Mouse (Mus musculus) T-cell, adult 2 months (primary cell): ENCODE results near the gene Adk.
A peak's percentile ranks its signal among the peaks of the same experiment; 100 is the strongest.

Experiments used
- DNase-seq: peaks from one replicate; pipeline ENCODE4 v3.0.0; 2022; ENCODE audit warnings: low spot score

The Adk gene

GRCm38 (mm10) chr14:21101562-21101961 is 49.2 kb downstream of the Adk start:
- DNase-seq = peak; percentile 35

- no peak for DNase-seq
Observed at GRCm38 (mm10) chr14:21102666-21103203, 50.4 kb downstream of the Adk start.

GRCm38 (mm10) chr14:21105049-21105448 is 52.7 kb downstream of the Adk start:
- DNase-seq = no peak

- DNase-seq = no peak
Observed at GRCm38 (mm10) chr14:21106582-21106981, 54.2 kb downstream of the Adk start.

- DNase-seq = no peak
Observed at GRCm38 (mm10) chr14:21107551-21107950, 55.2 kb downstream of the Adk start.

GRCm38 (mm10) chr14:21110492-21110891 is 58.1 kb downstream of the Adk start:
- DNase-seq = no peak

GRCm38 (mm10) chr14:21111500-21111899 is 59.1 kb downstream of the Adk start:
- no peak for DNase-seq

- DNase-seq = no peak
Observed at GRCm38 (mm10) chr14:21112174-21112573, 59.8 kb downstream of the Adk start.

- peak; percentile 75 for DNase-seq
Observed at GRCm38 (mm10) chr14:21112742-21113141, 60.4 kb downstream of the Adk start.

- no peak for DNase-seq
Observed at GRCm38 (mm10) chr14:21114339-21114738, 62.0 kb downstream of the Adk start.

- DNase-seq = no peak
Observed at GRCm38 (mm10) chr14:21115318-21115717, 62.9 kb downstream of the Adk start.

GRCm38 (mm10) chr14:21115888-21116460 is 63.6 kb downstream of the Adk start:
- peak; percentile 32 for DNase-seq

- no peak for DNase-seq
Observed at GRCm38 (mm10) chr14:21118095-21118494, 65.7 kb downstream of the Adk start.

- no peak for DNase-seq
Observed at GRCm38 (mm10) chr14:21119653-21120313, 67.4 kb downstream of the Adk start.

GRCm38 (mm10) chr14:21120473-21120872 is 68.1 kb downstream of the Adk start:
- peak; percentile 25 for DNase-seq

- no peak for DNase-seq
Observed at GRCm38 (mm10) chr14:21127215-21127614, 74.8 kb downstream of the Adk start.

- DNase-seq = peak; percentile 63
Observed at GRCm38 (mm10) chr14:21136906-21137305, 84.5 kb downstream of the Adk start.

- DNase-seq = no peak
Observed at GRCm38 (mm10) chr14:21142603-21143002, 90.2 kb downstream of the Adk start.

- peak; percentile 7 for DNase-seq
Observed at GRCm38 (mm10) chr14:21143406-21144115, 91.2 kb downstream of the Adk start.

GRCm38 (mm10) chr14:21147171-21147570 is 94.8 kb downstream of the Adk start:
- DNase-seq = no peak

GRCm38 (mm10) chr14:21150301-21150700 is 97.9 kb downstream of the Adk start:
- DNase-seq = no peak

- DNase-seq = no peak
Observed at GRCm38 (mm10) chr14:21152055-21152454, 99.7 kb downstream of the Adk start.

GRCm38 (mm10) chr14:21165706-21166105 is 113.3 kb downstream of the Adk start:
- no peak for DNase-seq
